Mouse (Mus musculus): ENCODE measurements around the gene Zfp790.

The Zfp790 gene

DNA sequence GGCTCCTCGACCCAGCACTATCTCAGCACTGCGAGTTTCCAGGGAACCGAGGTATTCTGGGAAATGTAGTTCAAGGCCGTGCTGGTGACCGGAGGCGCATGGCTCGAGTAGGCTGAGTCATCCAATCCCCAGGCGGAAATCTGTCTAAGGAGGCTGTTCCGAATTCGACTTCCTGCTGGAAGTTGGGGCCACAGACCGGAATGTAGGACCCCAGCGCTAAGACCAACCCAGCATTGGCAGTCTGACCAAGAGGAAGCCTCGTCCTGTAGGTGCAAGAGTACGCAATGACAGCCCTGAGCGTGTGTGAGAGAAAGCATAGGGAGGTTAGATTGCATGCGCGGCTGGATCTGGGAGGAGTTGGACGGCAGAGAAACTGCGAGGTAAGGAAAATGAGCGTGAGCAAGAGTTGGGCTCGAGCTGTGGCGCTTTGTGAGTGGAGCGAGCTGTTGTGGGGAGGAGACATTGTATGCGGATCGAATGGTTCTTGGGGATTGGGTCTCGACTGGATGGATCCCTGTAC is at the start of gene Zfp790:
Zfp790 (plus strand) TSS at position 205 of the 520 bp plus-strand sequence.
- peak; percentile 81 to 88 for DNase-seq (ENCODE audit: low spot score in 2 of 2)

DNA sequence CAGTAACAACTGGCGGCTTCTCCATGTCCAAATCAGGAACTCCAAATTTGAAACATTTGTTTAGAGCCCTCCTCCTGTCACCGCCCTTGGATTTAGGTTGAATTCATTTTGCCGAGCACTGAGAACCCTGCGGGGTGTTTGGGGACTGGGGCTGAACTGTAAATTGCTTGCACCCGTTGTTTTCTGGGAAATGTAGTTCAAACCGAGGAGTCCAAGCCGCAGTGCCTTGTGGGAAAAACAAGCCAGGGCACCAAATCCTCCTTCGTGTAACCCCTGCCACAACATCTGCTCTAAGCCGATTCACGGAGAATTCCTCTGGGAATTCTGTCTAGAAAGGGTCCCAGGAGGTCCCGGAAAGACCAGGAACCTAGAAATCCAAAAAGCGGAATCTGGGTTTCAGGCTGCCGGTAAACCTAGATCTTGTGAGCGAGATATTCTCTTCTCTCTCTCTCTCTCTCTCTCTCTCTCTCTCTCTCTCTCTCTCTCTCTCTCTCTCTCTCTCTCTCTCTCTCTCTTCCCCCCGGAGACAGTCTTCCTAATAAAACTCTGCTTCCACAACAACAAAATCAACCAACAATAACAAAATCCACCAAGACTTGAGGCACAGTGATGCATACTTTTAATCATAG is 48.7 kb upstream of the Zfp790 start:
- DNase-seq (ENCODE audit: low spot score in 2 of 2): peak; percentile 79 to 82

DNA sequence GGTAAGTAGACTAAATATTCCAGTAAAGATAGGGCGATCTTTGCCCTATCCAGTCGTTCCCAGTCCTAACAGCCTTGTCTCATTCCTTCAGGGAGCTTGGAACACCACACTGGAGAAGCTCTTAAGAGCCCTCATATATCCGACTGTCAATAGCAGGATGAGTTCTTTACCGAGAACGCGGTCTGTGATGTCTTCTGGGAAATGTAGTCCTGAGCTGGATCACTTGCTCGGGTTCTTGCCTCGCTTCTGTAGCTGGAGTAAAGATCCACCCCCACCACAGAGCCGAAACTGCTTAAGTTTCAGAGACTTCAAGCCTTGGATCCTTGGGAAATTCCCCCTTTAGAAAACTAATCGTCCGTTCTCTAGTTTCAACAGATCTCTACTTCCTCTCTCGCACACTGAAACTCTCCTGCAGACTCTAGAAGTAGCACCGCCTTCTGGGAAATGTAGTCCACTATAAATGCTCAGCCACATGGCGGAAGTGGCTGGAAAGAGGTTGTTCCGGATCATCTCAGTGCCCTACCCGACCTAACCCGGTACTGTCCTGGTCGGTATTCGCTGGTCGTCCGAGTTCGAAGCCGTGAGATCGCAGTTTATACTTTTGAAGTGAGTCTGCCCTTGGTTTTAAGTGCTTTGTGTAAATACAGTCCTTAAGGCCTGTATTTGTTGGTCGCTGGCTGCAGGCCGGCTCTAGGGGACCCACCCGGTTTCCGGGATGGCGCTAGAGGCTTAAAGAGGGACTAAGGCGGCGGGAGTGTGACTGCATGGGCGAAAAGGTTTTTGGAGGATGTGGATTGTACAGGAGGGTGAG is 47.6 kb upstream of the Zfp790 start, which contains the start of gene Zfp84:
Zfp84 (plus strand) TSS at position 463 of the 811 bp plus-strand sequence.
- DNase-seq (ENCODE audit: low spot score in 2 of 2): peak; percentile 86 to 87

DNA sequence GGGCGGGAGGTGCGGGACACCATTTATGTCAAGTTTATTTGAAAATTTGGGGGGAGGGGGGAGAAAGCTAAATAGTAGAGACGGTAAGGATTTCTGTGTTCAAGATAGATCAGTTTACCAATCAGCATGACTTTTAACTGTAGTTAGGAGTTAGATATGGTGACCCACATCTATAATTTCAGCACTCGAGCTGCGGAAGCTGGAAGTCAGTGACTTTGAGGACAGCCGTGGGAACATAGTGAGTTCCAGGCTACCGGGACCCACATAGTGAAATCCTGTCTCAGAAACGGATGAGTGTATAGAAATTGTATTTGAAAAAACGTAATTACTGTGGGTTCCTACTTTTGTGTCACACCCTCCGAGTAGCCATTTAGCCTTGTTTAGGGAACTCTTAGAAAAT is 46.9 kb upstream of the Zfp790 start:
- DNase-seq (ENCODE audit: low spot score in 2 of 2): no peak

DNA sequence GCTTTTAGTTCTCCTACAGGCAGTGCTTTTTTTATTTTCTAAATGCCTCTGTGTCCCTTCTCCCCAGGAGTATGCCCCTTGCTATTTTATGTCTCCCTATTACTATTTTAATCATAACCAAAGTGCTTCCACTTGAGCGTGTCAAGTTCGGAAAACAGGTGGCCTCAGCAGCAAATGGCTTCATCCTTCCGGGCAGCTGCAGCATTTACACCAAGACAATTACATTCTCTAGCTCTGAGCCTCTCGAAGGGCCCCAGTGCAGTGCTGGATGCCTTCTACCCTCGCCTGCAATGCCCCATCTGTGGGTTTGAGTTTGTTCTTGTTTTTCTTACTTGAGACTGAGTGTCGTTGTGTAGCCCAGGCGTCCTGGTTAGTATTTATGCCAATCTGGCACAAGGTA is 42.4 kb upstream of the Zfp790 start:
- DNase-seq (ENCODE audit: low spot score in 2 of 2): no peak

DNA sequence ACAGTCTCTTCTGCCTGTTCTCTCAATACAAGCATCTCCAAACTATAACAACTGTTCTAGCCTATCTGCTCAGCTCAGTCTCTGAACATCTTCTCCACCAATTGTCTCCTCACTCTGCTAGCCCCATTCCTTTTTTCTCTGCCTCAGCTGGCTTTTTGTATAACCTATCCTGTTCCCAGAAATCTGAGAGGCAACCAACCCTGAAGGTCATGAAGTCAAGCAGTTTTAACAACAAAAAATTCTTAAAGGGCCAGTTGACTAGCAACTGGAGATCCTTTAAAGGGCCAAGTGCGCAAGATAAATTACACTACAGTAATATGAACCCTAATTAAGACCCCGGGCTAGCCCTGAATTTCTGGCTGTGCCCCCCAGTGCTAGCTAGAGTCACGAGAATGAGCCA is 41.5 kb upstream of the Zfp790 start:
- DNase-seq (ENCODE audit: low spot score in 2 of 2): no peak

DNA sequence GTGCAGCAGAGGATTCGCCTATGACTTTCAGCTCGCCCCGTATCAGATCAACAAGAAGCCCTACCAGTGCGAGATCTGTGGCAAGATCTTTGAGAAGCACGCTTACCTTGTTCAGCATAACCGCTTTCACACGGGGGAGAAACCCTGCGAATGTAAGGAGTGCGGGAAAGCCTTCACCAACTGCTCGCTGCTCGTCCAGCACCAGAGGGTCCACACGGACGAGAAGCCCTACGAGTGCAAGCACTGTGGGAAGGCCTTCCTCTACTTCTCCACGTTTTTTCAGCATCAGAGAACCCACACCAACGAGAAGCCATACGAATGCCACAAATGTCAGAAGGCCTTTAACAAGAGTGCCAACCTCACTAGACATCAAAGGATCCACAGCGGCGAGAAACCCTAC is 39.3 kb upstream of the Zfp790 start:
- no peak for DNase-seq (ENCODE audit: low spot score in 2 of 2)

DNA sequence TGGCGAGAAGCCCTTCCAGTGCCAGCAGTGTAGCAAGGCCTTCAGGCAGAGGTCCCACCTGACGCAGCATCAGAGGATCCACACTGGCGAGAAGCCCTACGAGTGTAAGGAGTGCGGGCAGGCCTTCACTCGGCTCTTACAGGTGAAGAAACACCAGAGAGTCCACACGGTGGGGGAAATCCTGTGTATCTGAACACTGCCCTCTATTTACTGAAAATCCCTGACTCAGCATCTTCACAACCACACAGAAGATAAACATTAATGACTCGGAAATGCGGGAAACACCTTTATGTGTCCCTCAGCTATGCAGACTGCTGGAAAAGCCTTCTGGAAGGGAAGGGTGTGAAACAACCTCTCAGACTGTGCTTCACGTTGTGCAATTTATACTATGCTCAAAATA is 38.5 kb upstream of the Zfp790 start:
- DNase-seq (ENCODE audit: low spot score in 2 of 2): no peak

DNA sequence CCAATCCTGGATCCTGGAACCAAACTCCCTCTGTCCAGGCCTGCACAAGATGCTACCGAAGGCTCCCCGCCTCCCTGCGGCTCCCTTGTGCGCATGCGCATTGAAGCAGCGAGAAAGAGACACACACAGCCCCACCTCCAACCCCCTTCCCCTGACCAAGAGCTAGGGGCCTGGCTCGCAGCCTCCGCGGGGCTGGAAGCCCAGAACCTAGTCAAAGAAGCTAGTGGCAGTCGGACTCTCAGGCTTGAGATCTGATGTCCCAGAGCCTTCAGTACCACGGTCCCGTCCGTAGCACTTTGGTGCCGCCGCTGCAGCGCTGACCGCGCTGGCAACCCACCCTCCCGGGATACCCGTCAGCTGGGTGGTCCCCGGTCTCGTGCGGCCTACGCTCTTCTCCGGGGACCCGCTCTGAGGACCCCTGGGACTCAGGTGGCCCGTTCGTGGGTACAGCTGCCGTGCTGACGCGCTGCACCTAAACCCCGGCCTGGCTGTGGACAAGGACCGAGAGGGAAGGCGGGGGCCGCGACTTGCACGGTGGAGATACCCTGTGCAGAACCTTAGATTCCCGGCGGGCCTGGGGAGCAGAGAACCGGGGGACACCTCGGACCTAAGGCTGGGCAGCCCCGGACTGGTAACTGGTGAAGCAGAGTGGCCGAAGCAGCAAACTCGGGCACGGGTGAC is 31.9 kb upstream of the Zfp790 start, which contains the start of gene Zfp30:
Zfp30 (plus strand) TSS at position 128 of the 681 bp plus-strand sequence.
- peak; percentile 66 to 77 for DNase-seq (ENCODE audit: low spot score in 2 of 2)

DNA sequence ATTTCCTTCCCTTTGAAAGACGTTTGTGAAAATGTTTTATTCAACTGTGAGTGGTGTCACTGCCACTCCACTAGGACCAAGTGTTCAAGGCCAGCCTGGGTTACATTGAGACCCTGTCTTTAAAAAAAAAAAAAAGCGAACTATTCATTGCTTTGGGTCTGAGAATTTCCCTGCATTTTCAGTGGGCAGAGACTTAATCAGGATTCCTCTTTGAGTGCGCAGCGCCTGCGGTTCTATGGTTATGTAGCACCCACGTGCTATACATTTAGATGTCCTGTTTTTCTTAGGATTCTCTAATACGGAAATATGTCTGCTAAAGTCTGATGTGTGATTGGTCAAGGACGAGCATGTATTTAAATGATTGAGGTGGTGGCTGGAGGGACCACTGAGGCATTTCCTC is 30.9 kb upstream of the Zfp790 start:
- DNase-seq (ENCODE audit: low spot score in 2 of 2): no peak

DNA sequence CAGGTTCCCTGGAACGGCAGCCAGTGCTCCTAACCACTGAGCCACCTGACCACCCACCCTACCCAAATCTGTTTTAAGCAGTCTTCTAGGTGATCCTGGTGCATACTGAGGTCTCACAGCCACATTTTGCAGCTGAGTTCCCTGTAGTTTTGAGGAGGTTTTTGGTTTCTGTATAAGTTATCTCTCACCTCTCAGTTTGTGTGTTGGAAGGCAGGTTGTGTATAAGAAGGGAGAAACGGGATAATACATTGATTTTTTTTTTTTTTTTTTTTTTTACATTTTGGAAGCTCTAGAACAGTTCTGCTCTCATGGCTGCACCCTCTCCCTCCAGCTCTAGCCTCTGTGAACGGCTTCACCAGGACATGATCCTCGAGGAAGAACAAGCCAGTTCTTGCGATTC is 30.0 kb upstream of the Zfp790 start:
- no peak for DNase-seq (ENCODE audit: low spot score in 2 of 2)

DNA sequence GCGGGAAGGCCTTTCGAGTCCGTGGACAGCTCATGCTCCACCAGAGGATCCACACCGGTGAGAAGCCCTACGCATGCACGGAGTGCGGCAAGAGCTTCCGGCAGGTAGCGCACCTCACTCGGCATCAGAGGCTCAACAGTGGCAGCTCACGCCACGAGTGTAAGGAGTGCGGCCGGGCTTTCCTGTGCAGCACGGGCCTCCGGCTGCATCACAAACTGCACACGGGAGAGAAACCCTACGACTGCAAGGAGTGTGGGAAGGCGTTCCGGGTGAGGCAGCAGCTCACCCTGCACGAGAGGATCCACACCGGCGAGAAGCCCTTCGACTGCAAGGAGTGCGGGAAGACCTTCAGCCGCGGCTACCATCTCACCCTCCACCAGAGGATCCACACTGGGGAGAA is 23.0 kb upstream of the Zfp790 start:
- no peak for DNase-seq (ENCODE audit: low spot score in 2 of 2)

DNA sequence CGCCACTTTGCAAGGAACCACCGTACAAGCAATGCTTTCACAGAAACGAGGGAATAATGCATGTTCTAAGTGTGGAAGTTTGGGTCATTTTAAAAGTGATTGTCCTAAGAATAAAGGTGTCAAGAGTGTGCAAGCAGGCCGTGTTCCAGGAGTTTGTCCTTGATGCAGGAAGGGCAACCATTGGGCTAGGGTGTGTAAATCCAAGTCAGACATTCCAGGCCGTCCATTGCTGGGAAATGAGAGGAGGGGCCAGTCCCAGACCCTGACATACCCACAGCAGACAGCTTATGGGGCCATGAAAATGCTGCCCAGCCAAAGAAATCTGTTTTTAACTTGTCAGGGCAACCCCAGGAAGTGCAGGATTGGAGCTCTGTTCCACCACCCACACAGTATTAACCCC is 8.9 kb upstream of the Zfp790 start:
- no peak for DNase-seq (ENCODE audit: low spot score in 2 of 2)

DNA sequence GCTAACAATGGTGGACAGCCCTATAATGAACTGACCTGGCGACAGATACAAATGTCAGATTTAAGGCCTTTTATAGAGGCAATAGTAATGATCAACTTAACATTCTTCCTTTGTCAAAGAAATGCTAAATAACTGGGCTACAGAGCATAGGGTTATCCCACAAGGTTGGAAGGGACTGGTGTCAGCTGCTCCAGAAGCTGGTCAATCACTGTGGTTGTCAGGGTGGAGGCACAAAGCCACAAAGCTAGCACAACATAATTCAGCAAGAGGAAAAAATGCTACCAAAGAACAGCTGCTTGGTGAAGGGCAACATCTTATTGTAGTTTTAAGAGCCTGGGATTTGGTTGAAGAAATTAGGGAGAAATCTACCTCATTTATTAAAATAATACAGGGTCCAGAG is 3.7 kb upstream of the Zfp790 start:
- DNase-seq (ENCODE audit: low spot score in 2 of 2): no peak

DNA sequence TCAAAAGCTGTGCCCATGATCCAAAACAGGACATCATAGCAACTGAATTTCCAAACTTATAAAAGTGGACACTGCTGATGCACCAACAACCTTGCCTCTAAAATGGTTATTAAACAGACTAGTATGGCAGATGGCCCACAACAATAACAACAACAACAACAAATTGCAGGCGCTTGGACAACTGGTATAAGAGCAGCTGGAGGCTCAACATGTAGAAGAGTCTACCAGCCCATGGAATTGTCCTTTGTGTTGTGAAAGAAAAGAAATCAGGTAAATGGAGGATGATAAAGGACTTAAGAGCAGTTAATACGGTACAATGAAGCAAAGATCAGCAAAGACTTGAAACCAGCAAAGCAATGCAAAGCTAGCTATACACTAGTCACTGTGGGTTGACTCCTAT is 1.5 kb upstream of the Zfp790 start:
- no peak for DNase-seq (ENCODE audit: low spot score in 2 of 2)

DNA sequence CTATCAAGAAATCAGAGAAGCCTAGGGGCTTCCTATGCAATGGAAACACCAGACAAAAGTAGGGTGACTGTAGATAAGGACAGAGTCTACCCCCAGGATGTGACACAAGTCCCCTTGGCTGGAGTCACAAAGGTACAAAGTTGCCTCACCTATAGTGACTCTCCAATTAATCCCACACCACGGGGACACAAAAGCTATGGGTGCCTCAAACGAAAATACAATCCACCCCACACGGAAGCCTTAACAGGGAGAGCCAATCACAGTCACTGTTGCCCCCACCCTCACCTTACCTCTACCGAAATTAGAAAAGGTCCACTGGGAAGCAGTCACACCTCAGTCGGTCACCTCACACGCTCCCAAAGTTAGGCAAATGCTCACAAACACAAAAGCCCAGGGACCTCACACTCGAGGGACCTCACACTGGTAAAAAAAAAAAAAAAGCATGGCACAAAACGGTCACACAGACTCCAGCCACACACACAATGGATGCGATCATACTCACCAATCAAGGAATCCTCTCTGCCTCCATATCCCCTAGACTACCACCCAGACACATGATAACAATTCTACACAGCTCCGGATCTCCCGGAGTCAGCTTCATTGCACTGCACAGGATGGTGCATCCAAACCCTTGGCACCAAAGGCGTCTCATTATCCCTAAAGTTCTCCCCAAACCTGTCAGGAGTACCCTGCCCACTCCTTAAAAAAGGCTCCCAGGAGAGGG is 691 bp upstream of the Zfp790 start:
- no peak for DNase-seq (ENCODE audit: low spot score in 2 of 2)

DNA sequence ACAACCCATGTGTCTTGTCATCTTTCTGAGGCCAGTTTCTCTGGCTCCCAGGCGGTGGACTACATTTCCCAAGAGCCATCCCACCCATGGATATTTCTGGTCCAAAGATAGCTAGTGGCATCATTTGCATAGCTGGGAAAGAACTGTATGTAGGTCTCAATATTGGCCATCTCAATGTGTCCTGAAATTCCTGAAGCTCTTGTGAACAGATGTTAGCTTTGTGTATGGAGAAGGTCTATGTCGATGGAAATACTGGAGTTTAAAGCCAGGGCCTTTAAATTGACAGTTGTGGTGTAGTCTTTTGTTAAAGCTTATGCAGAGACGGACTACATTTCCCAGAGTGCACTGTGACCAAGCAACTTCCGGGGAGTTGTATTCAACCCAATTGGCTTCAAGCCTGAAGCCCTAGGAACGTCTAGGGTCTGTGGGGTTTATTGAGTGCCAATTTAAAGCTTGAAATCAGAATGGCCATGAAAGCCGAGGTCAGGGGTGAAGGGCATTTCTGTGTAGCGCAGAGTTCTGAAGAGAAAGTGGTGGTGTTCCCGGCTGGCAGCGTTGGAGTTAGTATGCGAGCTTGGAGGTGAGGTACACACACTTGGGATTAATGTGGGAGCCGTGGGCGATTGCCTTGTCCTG is 2.8 kb downstream of the Zfp790 start:
- peak; percentile 63 to 65 for DNase-seq (ENCODE audit: low spot score in 2 of 2)

DNA sequence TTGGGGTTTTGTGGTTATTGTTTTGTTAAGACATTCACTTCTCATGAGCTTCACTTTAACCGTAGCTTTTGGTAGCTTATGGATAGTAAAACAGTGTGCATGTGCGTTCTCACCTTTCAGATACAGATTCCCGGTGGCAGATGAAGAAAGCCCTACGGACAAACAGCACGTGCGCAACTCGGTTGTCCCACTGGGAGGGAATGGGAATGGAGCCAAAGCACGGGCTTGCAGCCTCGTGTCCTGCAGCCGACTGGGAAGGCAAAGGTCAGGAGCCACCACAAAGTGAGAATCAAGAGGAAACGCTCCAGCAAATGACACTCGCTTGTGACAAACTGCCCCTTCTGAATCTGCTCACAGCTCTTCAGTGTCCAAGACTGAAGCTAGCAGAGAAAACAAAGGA is 12.1 kb downstream of the Zfp790 start:
- no peak for DNase-seq (ENCODE audit: low spot score in 2 of 2)

DNA sequence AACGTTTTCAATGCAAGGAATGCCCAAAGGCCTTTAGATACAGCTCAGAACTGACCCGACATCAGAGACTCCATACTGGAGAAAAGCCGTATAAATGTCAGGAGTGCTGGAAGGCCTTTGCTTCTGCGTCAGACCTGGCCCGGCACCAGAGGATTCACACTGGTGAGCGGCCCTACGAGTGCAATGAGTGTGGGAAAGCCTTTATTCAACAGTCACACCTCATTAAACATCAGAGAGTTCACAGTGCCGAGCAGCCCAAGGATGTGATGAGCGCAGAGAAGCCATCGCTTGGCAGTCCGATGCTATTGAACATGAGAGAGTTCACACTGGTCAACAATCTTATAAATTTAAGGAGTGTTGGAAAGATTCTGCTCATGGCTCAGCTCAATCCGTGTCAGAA is 13.9 kb downstream of the Zfp790 start:
- no peak for DNase-seq (ENCODE audit: low spot score in 2 of 2)

DNA sequence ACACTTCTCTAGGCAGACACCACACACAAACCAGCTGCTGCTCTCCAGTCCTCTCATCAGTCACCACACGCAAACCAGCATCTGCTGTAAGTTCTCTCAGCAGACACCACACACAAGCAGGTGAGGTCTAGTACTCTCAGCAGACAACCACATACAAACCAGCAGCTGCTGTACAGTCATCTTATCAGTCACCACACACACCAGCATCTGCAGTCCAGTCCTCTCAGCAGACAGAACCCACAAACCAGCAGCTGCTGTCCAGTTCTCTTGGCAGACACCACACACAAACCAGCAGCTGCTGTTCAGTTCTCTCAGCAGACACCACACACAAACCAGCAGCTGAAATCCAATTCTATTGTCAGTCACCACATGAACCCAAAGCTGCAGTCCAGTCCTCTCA is 20.9 kb downstream of the Zfp790 start:
- DNase-seq (ENCODE audit: low spot score in 2 of 2): no peak

DNA sequence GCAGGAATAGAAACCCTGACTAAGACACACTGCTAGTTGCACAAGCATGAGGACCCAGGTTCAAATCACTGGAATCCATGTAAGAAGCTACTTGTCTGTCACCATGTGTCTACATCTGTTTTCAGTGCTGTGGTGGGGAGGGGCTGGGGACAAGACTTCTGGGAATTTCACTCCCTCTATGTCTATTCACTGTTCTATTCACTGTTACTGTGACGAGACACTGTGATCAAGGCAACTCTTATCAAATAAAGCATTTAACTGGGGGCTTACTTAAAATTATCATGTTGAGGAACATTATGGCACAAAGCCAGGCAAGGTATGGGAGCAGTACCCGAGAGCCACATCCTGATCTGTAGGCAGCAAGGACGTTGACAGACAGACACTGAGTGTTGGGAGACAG is 23.3 kb downstream of the Zfp790 start:
- DNase-seq (ENCODE audit: low spot score in 2 of 2): no peak

Data from urinary bladder, postnatal 36 days (tissue).